Mouse (Mus musculus) CH12.LX (cell line): ENCODE data around the gene Ganab. TPM values are rescaled to one million over a fixed set of nuclear protein-coding genes. Genes with fewer than 3 reads are reported as not detected.

Source experiments
- DNase-seq: peaks from one replicate; pipeline ENCODE4 v3.0.0-alpha.2; 2013; ENCODE audit errors: extremely low read depth
- H3K27ac ChIP-seq: 2 replicates; pipeline ENCODE4 v1.5.1; 2012; ENCODE audit warnings: low read depth, mild to moderate bottlenecking, control low read depth, moderate library complexity; ENCODE audit not compliant: insufficient read depth
- H3K27me3 ChIP-seq: replicated peaks from 2 replicates; pipeline ENCODE3; 2012; ENCODE audit warnings: inconsistent platforms
- H3K36me3 ChIP-seq, 2 experiments: replicated peaks in 1 of 2; 2 replicates each; pipeline versions ENCODE3 to v1.6.1; 2012; ENCODE audit warnings: inconsistent platforms in 1 of 2, low read length in 1 of 2, mild to moderate bottlenecking in 1 of 2, mixed read lengths in 1 of 2, moderate library complexity in 1 of 2; ENCODE audit not compliant: control insufficient read depth in 1 of 2, insufficient read depth in 1 of 2
- H3K4me1 ChIP-seq, 2 experiments: 2 replicates each; pipeline ENCODE4 v1.6.1; 2012; ENCODE audit warnings: inconsistent platforms in 1 of 2, moderate library complexity in 1 of 2; ENCODE audit not compliant: insufficient read depth in 2 of 2, control insufficient read depth in 1 of 2
- H3K4me2 ChIP-seq: 2 replicates; pipeline ENCODE4 v1.6.1; 2012; ENCODE audit warnings: low read depth, mild to moderate bottlenecking, control low read depth; ENCODE audit not compliant: poor library complexity, insufficient read depth, severe bottlenecking
- H3K4me3 ChIP-seq, 3 experiments: fragments of 150-350 bp in 1 of 3; sonication (generic) in 1 of 3; replicated peaks in 1 of 3; 2 replicates each; pipeline versions ENCODE3 to v1.5.1; 2011 to 2012; ENCODE audit warnings: low read depth in 2 of 3, low read length in 2 of 3, mild to moderate bottlenecking in 2 of 3, moderate library complexity in 2 of 3, control low read depth in 1 of 3, improper control_type of control experiment in 1 of 3, inconsistent platforms in 1 of 3, mixed read lengths in 1 of 3; ENCODE audit not compliant: poor library complexity in 1 of 3
- H3K79me2 ChIP-seq: replicated peaks from 2 replicates; pipeline ENCODE4 v1.6.1; 2012; ENCODE audit warnings: mild to moderate bottlenecking, moderate library complexity; ENCODE audit not compliant: control insufficient read depth, poor library complexity, insufficient read depth, severe bottlenecking; ENCODE audit errors: extremely low read depth
- H3K9ac ChIP-seq: 2 replicates; pipeline ENCODE4 v1.6.1; 2012; ENCODE audit warnings: low read depth, mild to moderate bottlenecking, control low read depth, moderate library complexity; ENCODE audit not compliant: insufficient read depth
- H3K9me3 ChIP-seq: replicated peaks from 2 replicates; pipeline ENCODE3; 2012; ENCODE audit warnings: low read length, inconsistent platforms, mixed read lengths
- BHLHE40 ChIP-seq: IDR thresholded peaks from 2 replicates; pipeline ENCODE4 v1.6.1; 2011; ENCODE audit warnings: mild to moderate bottlenecking, low read depth, low read length, improper control_type of control experiment
- CTCF ChIP-seq, 2 experiments: IDR thresholded peaks in 1 of 2; conservative IDR thresholded peaks in 1 of 2; 2 replicates each; pipeline ENCODE4 v1.5.1; 2011 to 2012; ENCODE audit warnings: low read depth in 2 of 2, low read length in 2 of 2, improper control_type of control experiment in 1 of 2, inconsistent platforms in 1 of 2, mild to moderate bottlenecking in 1 of 2, moderate library complexity in 1 of 2
- ELF1 ChIP-seq: IDR thresholded peaks from 2 replicates; pipeline ENCODE4 v1.6.1; 2014; ENCODE audit warnings: low read depth, mild to moderate bottlenecking, inconsistent platforms, low read length, improper control_type of control experiment
- EP300 ChIP-seq: IDR thresholded peaks from 2 replicates; pipeline ENCODE4 v1.6.1; 2011; ENCODE audit warnings: low read length, improper control_type of control experiment
- ETS1 ChIP-seq: conservative IDR thresholded peaks from 2 replicates; pipeline ENCODE4 v1.6.1; 2012; ENCODE audit warnings: low read depth, mild to moderate bottlenecking, inconsistent platforms, low read length, improper control_type of control experiment, moderate library complexity
- JUND ChIP-seq: conservative IDR thresholded peaks from 2 replicates; pipeline ENCODE4 v1.6.1; 2011; ENCODE audit warnings: low read depth, low read length, improper control_type of control experiment
- KAT2A ChIP-seq: IDR thresholded peaks from 2 replicates; pipeline ENCODE4 v1.6.1; 2012; ENCODE audit warnings: low read length, improper control_type of control experiment, inconsistent platforms; ENCODE audit not compliant: insufficient replicate concordance
- MEF2A ChIP-seq: IDR thresholded peaks from 2 replicates; pipeline ENCODE4 v1.6.1; 2014; ENCODE audit warnings: low read depth, mild to moderate bottlenecking, inconsistent platforms, low read length, improper control_type of control experiment, borderline replicate concordance
- PAX5 ChIP-seq: IDR thresholded peaks from 2 replicates; pipeline ENCODE4 v1.6.1; 2012; ENCODE audit warnings: low read length, inconsistent platforms, mixed read lengths
- TCF12 ChIP-seq: IDR thresholded peaks from 2 replicates; pipeline ENCODE4 v1.6.1; 2014; ENCODE audit warnings: low read depth, mild to moderate bottlenecking, inconsistent platforms, low read length, improper control_type of control experiment
- USF1 ChIP-seq: IDR thresholded peaks from 2 replicates; pipeline ENCODE4 v1.6.1; 2014; ENCODE audit warnings: low read depth, mild to moderate bottlenecking, inconsistent platforms, low read length, improper control_type of control experiment
- ZKSCAN1 ChIP-seq: IDR thresholded peaks from 2 replicates; pipeline ENCODE4 v1.6.1; 2012; ENCODE audit warnings: low read depth, inconsistent platforms, low read length, improper control_type of control experiment, borderline replicate concordance
- ZMIZ1 ChIP-seq: IDR thresholded peaks from 2 replicates; pipeline ENCODE4 v1.6.1; 2012; ENCODE audit warnings: low read depth, mild to moderate bottlenecking, inconsistent platforms, low read length, improper control_type of control experiment
- dilution Hi-C: fragments of 300-500 bp; cut with MboI; formaldehyde crosslinking; loops from 2 replicates; pipeline ENCODE4 v1.14.3; 2020; ENCODE audit warnings: low sequenced_read_pairs; ENCODE audit not compliant: extremely low pct_unique_long_range_greater_than_20kb, extremely low pct_ligation_motif_present
- in situ Hi-C: fragments of 300-500 bp; cut with MboI; formaldehyde crosslinking; loops from 3 replicates; pipeline ENCODE4 v1.14.3; 2019; ENCODE audit warnings: low sequenced_read_pairs, low pct_ligation_motif_present, low pct_unique_long_range_greater_than_20kb, mixed read lengths
- polyA plus RNA-seq: library from polyadenylated mRNA; unstranded; fragments of >175 nt; gene quantifications from 2 replicates; pipeline ENCODE4 v1.2.1, GENCODE M21; 2012; ENCODE audit warnings: low read depth; ENCODE audit not compliant: insufficient read length
- total RNA-seq, 2 experiments: library from RNA; depleted of rRNA; stranded (reverse); fragments of 300-350 nt in 1 of 2; fragments of >200 nt in 1 of 2; gene quantifications; 2 replicates each; pipeline ENCODE4 v1.2.3; 2012 to 2014

Ganab gene
- total and polyA plus RNA-seq, 3 experiments: 97.0 to 169 (median 143) TPM

GRCm38 (mm10) chr19:8852236-8852928, 45.5 kb upstream of the Ganab start:
- H3K4me3 ChIP-seq: no peak overlapping the region
- H3K27ac ChIP-seq: no peak overlapping the region
- in situ Hi-C loops: no loop called here
- H3K9ac ChIP-seq: no peak overlapping the region
- no peaks in the 10 kb centered on the region for H3K9me3 ChIP-seq
- DNase-seq: no peak
- H3K4me2 ChIP-seq: no peak overlapping the region
- no peaks in the 10 kb centered on the region for H3K79me2 ChIP-seq
- H3K36me3 ChIP-seq: peaks cover 12 to 20% of the 10 kb centered on the region in 2 experiments
- no peaks in the 10 kb centered on the region for H3K27me3 ChIP-seq
- dilution Hi-C loops: no loop called here
- no peaks in the 10 kb centered on the region for H3K4me1 ChIP-seq
- TF ChIP-seq MEF2A: no peak
- no peak for TF ChIP-seq ZKSCAN1
- no peak for TF ChIP-seq KAT2A
- TF ChIP-seq JUND: no peak
- no peak for TF ChIP-seq PAX5
- TF ChIP-seq BHLHE40: no peak
- TF ChIP-seq USF1: no peak
- TF ChIP-seq ETS1: no peak
- TF ChIP-seq ZMIZ1: no peak
- no peak for TF ChIP-seq TCF12
- no peak for TF ChIP-seq EP300

- H3K4me1 ChIP-seq: no peaks in the 10 kb centered on the region
- H3K4me2 ChIP-seq: no peak overlapping the region
- no peaks in the 10 kb centered on the region for H3K79me2 ChIP-seq
- in situ Hi-C loops: no loop called here
- H3K9ac ChIP-seq: no peak overlapping the region
- no peak for TF ChIP-seq KAT2A
- no peak for TF ChIP-seq CTCF (conservative IDR thresholded peaks at IDR 0.05 in 1 of 2, IDR thresholded peaks at IDR 0.05 in 1 of 2; ENCODE audit: low read depth in 2 of 2, low read length in 2 of 2)
- no peak for TF ChIP-seq ELF1
- TF ChIP-seq ETS1: no peak
- no peak overlapping the region for H3K4me3 ChIP-seq
- DNase-seq: no peak
- H3K27me3 ChIP-seq: no peaks in the 10 kb centered on the region
- H3K9me3 ChIP-seq: no peaks in the 10 kb centered on the region
- dilution Hi-C loops: no loop called here
- peaks cover 5 to 13% of the 10 kb centered on the region in 2 experiments for H3K36me3 ChIP-seq
- no peak overlapping the region for H3K27ac ChIP-seq
These were observed 44.8 kb upstream of the Ganab start for GRCm38 (mm10) chr19:8853117-8853516.
